Mouse (Mus musculus) MEL (cell line): Measurements from ENCODE around the gene Kcmf1.

Experiments used
- CTCF ChIP-seq, 3 experiments: IDR thresholded peaks in 2 of 3; conservative IDR thresholded peaks in 1 of 3; 2 replicates each; pipeline ENCODE4 v1.5.1; 2011 to 2012; ENCODE audit warnings: low read length in 3 of 3, low read depth in 2 of 3, mild to moderate bottlenecking in 2 of 3, improper control_type of control experiment in 1 of 3, inconsistent platforms in 1 of 3, mixed read lengths in 1 of 3, moderate library complexity in 1 of 3; ENCODE audit not compliant: control insufficient read depth in 1 of 3, insufficient read depth in 1 of 3, poor library complexity in 1 of 3, severe bottlenecking in 1 of 3
- GATA1 ChIP-seq: IDR thresholded peaks from 2 replicates; pipeline ENCODE4 v1.6.1; 2011; ENCODE audit warnings: low read depth, low read length, improper control_type of control experiment
- MEF2A ChIP-seq: IDR thresholded peaks from 2 replicates; pipeline ENCODE4 v1.6.1; 2014; ENCODE audit warnings: low read depth, mild to moderate bottlenecking, inconsistent platforms, low read length, improper control_type of control experiment; ENCODE audit not compliant: poor library complexity, insufficient replicate concordance, severe bottlenecking; ENCODE audit errors: extremely low read depth
- MXI1 ChIP-seq: IDR thresholded peaks from 2 replicates; pipeline ENCODE4 v1.6.1; 2011; ENCODE audit warnings: mild to moderate bottlenecking, low read depth, low read length, improper control_type of control experiment
- POLR2A ChIP-seq, 2 experiments: IDR thresholded peaks; 2 replicates each; pipeline ENCODE4 v1.6.1; 2011 to 2012; ENCODE audit warnings: low read length in 2 of 2, mild to moderate bottlenecking in 2 of 2, control low read depth in 1 of 2, improper control_type of control experiment in 1 of 2, low read depth in 1 of 2, moderate library complexity in 1 of 2; ENCODE audit not compliant: control insufficient read depth in 1 of 2, insufficient read depth in 1 of 2, poor library complexity in 1 of 2
- POLR2AphosphoS2 ChIP-seq: IDR thresholded peaks from 2 replicates; pipeline ENCODE4 v1.6.1; 2011; ENCODE audit warnings: low read length, improper control_type of control experiment
- POLR2AphosphoS5 ChIP-seq: IDR thresholded peaks from 2 replicates; pipeline ENCODE4 v1.6.1; 2012; ENCODE audit warnings: low read depth, borderline replicate concordance, mild to moderate bottlenecking, inconsistent platforms, low read length, moderate library complexity, mixed read lengths
- TCF12 ChIP-seq: IDR thresholded peaks from 2 replicates; pipeline ENCODE4 v1.6.1; 2014; ENCODE audit warnings: low read depth, mild to moderate bottlenecking, inconsistent platforms, low read length, improper control_type of control experiment, moderate library complexity
- ZNF384 ChIP-seq: IDR thresholded peaks from 2 replicates; pipeline ENCODE4 v1.6.1; 2012; ENCODE audit warnings: low read depth, mild to moderate bottlenecking, inconsistent platforms, low read length, improper control_type of control experiment

DNA sequence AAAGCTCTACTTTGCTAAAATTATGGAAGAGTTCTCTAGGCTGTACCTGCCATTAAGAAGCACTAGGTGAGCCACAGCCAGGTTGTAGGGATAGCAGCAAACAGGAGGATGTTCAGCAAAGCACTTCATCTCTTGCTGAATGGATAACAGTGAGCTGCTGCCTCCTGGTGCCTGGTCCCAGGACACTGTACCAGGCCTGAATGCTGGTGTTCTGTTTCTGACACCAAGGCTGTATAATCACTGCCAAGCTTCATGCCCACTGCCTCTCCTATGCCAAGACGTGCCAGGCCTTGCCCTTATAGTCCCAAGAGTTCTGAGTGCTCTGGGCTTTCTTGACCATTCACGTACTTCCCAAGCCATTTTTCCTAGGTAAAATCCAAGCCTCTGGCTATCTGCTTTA is 8.5 kb downstream of the Kcmf1 start:
- TF ChIP-seq ZNF384 (no peak), MXI1 (no peak), POLR2AphosphoS5 (no peak), CTCF (IDR thresholded peaks at IDR 0.05 in 2 of 3, conservative IDR thresholded peaks at IDR 0.05 in 1 of 3; ENCODE audit: control insufficient read depth in 1 of 3, insufficient read depth in 1 of 3, low read depth in 2 of 3, low read length in 3 of 3, poor library complexity in 1 of 3, severe bottlenecking in 1 of 3) (no peak), GATA1 (no peak), MEF2A (no peak), POLR2A (IDR thresholded peaks at IDR 0.05; ENCODE audit: control insufficient read depth in 1 of 2, insufficient read depth in 1 of 2, low read depth in 1 of 2, low read length in 2 of 2, poor library complexity in 1 of 2) (no peak), POLR2AphosphoS2 (no peak), TCF12 (no peak)
